Mouse (Mus musculus): ENCODE results near the gene Epb41l2. TPM values are rescaled to one million over a fixed set of nuclear protein-coding genes. Genes with fewer than 3 reads are reported as not detected.
A peak's percentile ranks its signal among the peaks of the same experiment; 100 is the strongest.

Gene Epb41l2
- polyA plus RNA-seq, 1 experiment from 2014 or later: 95.3 TPM

GRCm38 (mm10) chr10:25426058-25426457 lies 66.5 kb downstream of the Epb41l2 start:
- H3K27ac ChIP-seq (ENCODE audit: low read length): peak overlapping the region; percentile 89
- H3K4me3 ChIP-seq (ENCODE audit: low read length): no peak overlapping the region
- no peaks in the 10 kb centered on the region for H3K27me3 ChIP-seq (ENCODE audit: control insufficient read depth, insufficient read depth, low read depth, low read length)
- WGBS: 17% methylated on average over 1 of the region's 1 CpGs
- peak; percentile 85 for ATAC-seq (ENCODE audit: low read depth)
- H3K4me2 ChIP-seq (ENCODE audit: low read depth, low read length): 0 out of 2 replicates have a peak overlapping the region, but pooled peaks have one; percentile 10
- H3K9me3 ChIP-seq (ENCODE audit: control insufficient read depth, low read length): no peaks in the 10 kb centered on the region
- H3K36me3 ChIP-seq (ENCODE audit: control insufficient read depth, insufficient read depth, low read length): no peaks in the 10 kb centered on the region
- peaks cover 44% of the 10 kb centered on the region for H3K4me1 ChIP-seq (replicated peaks; ENCODE audit: control insufficient read depth, insufficient read depth, low read length)
- H3K9ac ChIP-seq (ENCODE audit: low read length): no peak overlapping the region

GRCm38 (mm10) chr10:25426814-25427213 lies 67.2 kb downstream of the Epb41l2 start:
- Histone ChIP-seq H3K27me3 (ENCODE audit: control insufficient read depth, insufficient read depth, low read depth, low read length) (no peaks in the 10 kb centered on the region), H3K9me3 (ENCODE audit: control insufficient read depth, low read length) (no peaks in the 10 kb centered on the region), H3K36me3 (ENCODE audit: control insufficient read depth, insufficient read depth, low read length) (no peaks in the 10 kb centered on the region), H3K9ac (ENCODE audit: low read length) (0 out of 2 replicates have a peak overlapping the region, but pooled peaks have one; percentile 18), H3K27ac (ENCODE audit: low read length) (peak overlapping the region; percentile 89), H3K4me2 (ENCODE audit: low read depth, low read length) (no peak overlapping the region), H3K4me3 (ENCODE audit: low read length) (no peak overlapping the region), H3K4me1 (replicated peaks; ENCODE audit: control insufficient read depth, insufficient read depth, low read length) (peaks cover 48% of the 10 kb centered on the region)
- WGBS: 13% methylated on average over 4 of the region's 4 CpGs
- ATAC-seq (ENCODE audit: low read depth): peak; percentile 52

- no peaks in the 10 kb centered on the region for H3K36me3 ChIP-seq (ENCODE audit: control insufficient read depth, insufficient read depth, low read length)
- no peak overlapping the region for H3K9ac ChIP-seq (ENCODE audit: low read length)
- peak overlapping the region; percentile 4; the same call in 1 of the 2 replicates for H3K4me2 ChIP-seq (ENCODE audit: low read depth, low read length)
- peaks cover 55% of the 10 kb centered on the region for H3K4me1 ChIP-seq (replicated peaks; ENCODE audit: control insufficient read depth, insufficient read depth, low read length)
- 7% methylated on average over 7 of the region's 7 CpGs for WGBS
- H3K9me3 ChIP-seq (ENCODE audit: control insufficient read depth, low read length): no peaks in the 10 kb centered on the region
- H3K27me3 ChIP-seq (ENCODE audit: control insufficient read depth, insufficient read depth, low read depth, low read length): no peaks in the 10 kb centered on the region
- peak; percentile 71 for ATAC-seq (ENCODE audit: low read depth)
- H3K27ac ChIP-seq (ENCODE audit: low read length): peak overlapping the region; percentile 89
- H3K4me3 ChIP-seq (ENCODE audit: low read length): no peak overlapping the region
Observed at GRCm38 (mm10) chr10:25427523-25427922, 67.9 kb downstream of the Epb41l2 start.

GRCm38 (mm10) chr10:25428658-25429057 lies 69.1 kb downstream of the Epb41l2 start:
- Histone ChIP-seq H3K4me3 (ENCODE audit: low read length) (no peak overlapping the region), H3K27ac (ENCODE audit: low read length) (0 out of 2 replicates have a peak overlapping the region, but pooled peaks have one; percentile 17), H3K4me2 (ENCODE audit: low read depth, low read length) (no peak overlapping the region), H3K9ac (ENCODE audit: low read length) (no peak overlapping the region), H3K36me3 (ENCODE audit: control insufficient read depth, insufficient read depth, low read length) (no peaks in the 10 kb centered on the region), H3K9me3 (ENCODE audit: control insufficient read depth, low read length) (no peaks in the 10 kb centered on the region), H3K27me3 (ENCODE audit: control insufficient read depth, insufficient read depth, low read depth, low read length) (no peaks in the 10 kb centered on the region), H3K4me1 (replicated peaks; ENCODE audit: control insufficient read depth, insufficient read depth, low read length) (peaks cover 65% of the 10 kb centered on the region)
- no peak for ATAC-seq (ENCODE audit: low read depth)
- WGBS: 81% methylated on average over 5 of the region's 5 CpGs

- Histone ChIP-seq H3K4me2 (ENCODE audit: low read depth, low read length) (no peak overlapping the region), H3K27ac (ENCODE audit: low read length) (no peak overlapping the region), H3K9me3 (ENCODE audit: control insufficient read depth, low read length) (no peaks in the 10 kb centered on the region), H3K4me3 (ENCODE audit: low read length) (no peak overlapping the region), H3K4me1 (replicated peaks; ENCODE audit: control insufficient read depth, insufficient read depth, low read length) (peaks cover 68% of the 10 kb centered on the region), H3K9ac (ENCODE audit: low read length) (peak overlapping the region; percentile 49; the same call in 1 of the 2 replicates), H3K27me3 (ENCODE audit: control insufficient read depth, insufficient read depth, low read depth, low read length) (no peaks in the 10 kb centered on the region), H3K36me3 (ENCODE audit: control insufficient read depth, insufficient read depth, low read length) (no peaks in the 10 kb centered on the region)
- WGBS: 72% methylated on average over 4 of the region's 4 CpGs
- no peak for ATAC-seq (ENCODE audit: low read depth)
Observed at GRCm38 (mm10) chr10:25429346-25429745, 69.7 kb downstream of the Epb41l2 start.

GRCm38 (mm10) chr10:25430862-25431261 lies 71.3 kb downstream of the Epb41l2 start:
- Histone ChIP-seq H3K4me1 (replicated peaks; ENCODE audit: control insufficient read depth, insufficient read depth, low read length) (peaks cover 76% of the 10 kb centered on the region), H3K36me3 (ENCODE audit: control insufficient read depth, insufficient read depth, low read length) (no peaks in the 10 kb centered on the region), H3K27me3 (ENCODE audit: control insufficient read depth, insufficient read depth, low read depth, low read length) (no peaks in the 10 kb centered on the region), H3K9ac (ENCODE audit: low read length) (0 out of 2 replicates have a peak overlapping the region, but pooled peaks have one; percentile 1), H3K9me3 (ENCODE audit: control insufficient read depth, low read length) (no peaks in the 10 kb centered on the region), H3K4me2 (ENCODE audit: low read depth, low read length) (no peak overlapping the region), H3K27ac (ENCODE audit: low read length) (peak overlapping the region; percentile 15; the same call in 1 of the 2 replicates), H3K4me3 (ENCODE audit: low read length) (no peak overlapping the region)
- no peak for ATAC-seq (ENCODE audit: low read depth)
- WGBS: 21% methylated on average over 6 of the region's 6 CpGs

- no peaks in the 10 kb centered on the region for H3K36me3 ChIP-seq (ENCODE audit: control insufficient read depth, insufficient read depth, low read length)
- H3K9ac ChIP-seq (ENCODE audit: low read length): no peak overlapping the region; the same call in 1 of the 2 replicates
- H3K27ac ChIP-seq (ENCODE audit: low read length): peak overlapping the region; percentile 66
- H3K27me3 ChIP-seq (ENCODE audit: control insufficient read depth, insufficient read depth, low read depth, low read length): no peaks in the 10 kb centered on the region
- no peaks in the 10 kb centered on the region for H3K9me3 ChIP-seq (ENCODE audit: control insufficient read depth, low read length)
- ATAC-seq (ENCODE audit: low read depth): peak; percentile 63
- peak overlapping the region; percentile 48 for H3K4me2 ChIP-seq (ENCODE audit: low read depth, low read length)
- 12% methylated on average over 10 of the region's 10 CpGs for WGBS
- peaks cover 61% of the 10 kb centered on the region for H3K4me1 ChIP-seq (replicated peaks; ENCODE audit: control insufficient read depth, insufficient read depth, low read length)
- H3K4me3 ChIP-seq (ENCODE audit: low read length): peak overlapping the region; percentile 29
Observed at GRCm38 (mm10) chr10:25432351-25432750, 72.8 kb downstream of the Epb41l2 start.

GRCm38 (mm10) chr10:25432938-25433337 lies 73.3 kb downstream of the Epb41l2 start:
- Histone ChIP-seq H3K9ac (ENCODE audit: low read length) (no peak overlapping the region; the same call in 1 of the 2 replicates), H3K27ac (ENCODE audit: low read length) (peak overlapping the region; percentile 66), H3K4me2 (ENCODE audit: low read depth, low read length) (peak overlapping the region; percentile 48), H3K9me3 (ENCODE audit: control insufficient read depth, low read length) (no peaks in the 10 kb centered on the region), H3K4me1 (replicated peaks; ENCODE audit: control insufficient read depth, insufficient read depth, low read length) (peaks cover 56% of the 10 kb centered on the region), H3K36me3 (ENCODE audit: control insufficient read depth, insufficient read depth, low read length) (no peaks in the 10 kb centered on the region), H3K4me3 (ENCODE audit: low read length) (peak overlapping the region; percentile 29), H3K27me3 (ENCODE audit: control insufficient read depth, insufficient read depth, low read depth, low read length) (no peaks in the 10 kb centered on the region)
- ATAC-seq (ENCODE audit: low read depth): peak; percentile 8; the same call in 1 of the 2 replicates
- WGBS: 34% methylated on average over 5 of the region's 5 CpGs

- WGBS: 14% methylated on average over 3 of the region's 3 CpGs
- no peak overlapping the region for H3K4me3 ChIP-seq (ENCODE audit: low read length)
- no peaks in the 10 kb centered on the region for H3K36me3 ChIP-seq (ENCODE audit: control insufficient read depth, insufficient read depth, low read length)
- no peaks in the 10 kb centered on the region for H3K27me3 ChIP-seq (ENCODE audit: control insufficient read depth, insufficient read depth, low read depth, low read length)
- peaks cover 51% of the 10 kb centered on the region for H3K4me1 ChIP-seq (replicated peaks; ENCODE audit: control insufficient read depth, insufficient read depth, low read length)
- no peak overlapping the region for H3K4me2 ChIP-seq (ENCODE audit: low read depth, low read length)
- no peak for ATAC-seq (ENCODE audit: low read depth)
- H3K9ac ChIP-seq (ENCODE audit: low read length): no peak overlapping the region
- H3K27ac ChIP-seq (ENCODE audit: low read length): peak overlapping the region; percentile 40; the same call in 1 of the 2 replicates
- no peaks in the 10 kb centered on the region for H3K9me3 ChIP-seq (ENCODE audit: control insufficient read depth, low read length)
Observed at GRCm38 (mm10) chr10:25433524-25433923, 73.9 kb downstream of the Epb41l2 start.

Measured in lung, embryonic 16.5 days (tissue).